Mouse (Mus musculus) frontal cortex, postnatal 36 days (tissue): ENCODE measurements around the gene Des.

ENCODE experiments used
- DNase-seq, 2 experiments: peaks; one replicate each; pipeline ENCODE4 v3.0.0; 2022; ENCODE audit warnings: low spot score in 2 of 2

Gene Des

GRCm38 (mm10) chr1:75360112-75361031, at the start of gene Des:
Des (plus strand) TSS chr1:75360329.
- DNase-seq = no peak

GRCm38 (mm10) chr1:75311694-75312093, 48.4 kb upstream of the Des start:
- DNase-seq = no peak

DNA sequence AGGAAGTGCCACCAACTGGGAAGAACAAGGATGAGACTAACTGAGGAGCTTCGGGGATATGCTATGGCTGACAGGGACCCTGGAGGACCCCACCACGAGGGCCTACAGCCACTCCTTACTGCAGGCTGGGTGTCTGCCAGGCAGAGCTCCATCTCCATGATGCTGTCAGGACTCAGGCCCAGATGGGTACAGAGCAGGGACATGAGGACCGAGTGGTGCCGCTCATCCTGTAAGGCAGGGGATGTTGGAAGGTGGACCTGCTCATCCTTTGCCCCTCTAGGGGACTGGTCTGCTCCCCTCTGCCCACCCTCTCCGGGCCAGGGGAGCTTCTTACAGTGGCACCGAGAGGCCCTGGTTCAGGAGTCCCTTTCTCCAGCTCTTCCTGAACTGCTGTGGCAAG, 45.1 kb upstream of the Des start:
- DNase-seq = no peak

GRCm38 (mm10) chr1:75315456-75316365, 44.4 kb upstream of the Des start:
- no peak for DNase-seq

DNA sequence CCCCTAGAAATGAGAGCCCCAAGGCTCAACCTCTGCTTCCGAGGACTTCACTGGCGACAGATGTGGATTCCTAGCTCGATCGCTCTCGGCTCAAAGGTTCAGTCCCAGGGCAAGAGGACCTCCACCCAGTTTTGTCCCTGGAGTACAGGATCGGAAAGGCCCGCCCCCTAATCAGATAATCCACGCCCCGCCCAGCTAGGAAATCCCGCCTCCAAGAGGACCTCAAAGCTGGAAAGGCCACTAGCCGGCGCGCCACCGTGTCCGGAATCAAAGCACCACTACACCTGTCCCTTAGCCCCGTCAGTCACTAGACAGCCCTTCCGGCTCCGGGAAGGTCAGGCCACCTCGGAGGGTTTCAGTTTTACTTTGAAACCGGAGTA, 43.3 kb upstream of the Des start:
- DNase-seq = peak; percentile 67 to 68

DNA sequence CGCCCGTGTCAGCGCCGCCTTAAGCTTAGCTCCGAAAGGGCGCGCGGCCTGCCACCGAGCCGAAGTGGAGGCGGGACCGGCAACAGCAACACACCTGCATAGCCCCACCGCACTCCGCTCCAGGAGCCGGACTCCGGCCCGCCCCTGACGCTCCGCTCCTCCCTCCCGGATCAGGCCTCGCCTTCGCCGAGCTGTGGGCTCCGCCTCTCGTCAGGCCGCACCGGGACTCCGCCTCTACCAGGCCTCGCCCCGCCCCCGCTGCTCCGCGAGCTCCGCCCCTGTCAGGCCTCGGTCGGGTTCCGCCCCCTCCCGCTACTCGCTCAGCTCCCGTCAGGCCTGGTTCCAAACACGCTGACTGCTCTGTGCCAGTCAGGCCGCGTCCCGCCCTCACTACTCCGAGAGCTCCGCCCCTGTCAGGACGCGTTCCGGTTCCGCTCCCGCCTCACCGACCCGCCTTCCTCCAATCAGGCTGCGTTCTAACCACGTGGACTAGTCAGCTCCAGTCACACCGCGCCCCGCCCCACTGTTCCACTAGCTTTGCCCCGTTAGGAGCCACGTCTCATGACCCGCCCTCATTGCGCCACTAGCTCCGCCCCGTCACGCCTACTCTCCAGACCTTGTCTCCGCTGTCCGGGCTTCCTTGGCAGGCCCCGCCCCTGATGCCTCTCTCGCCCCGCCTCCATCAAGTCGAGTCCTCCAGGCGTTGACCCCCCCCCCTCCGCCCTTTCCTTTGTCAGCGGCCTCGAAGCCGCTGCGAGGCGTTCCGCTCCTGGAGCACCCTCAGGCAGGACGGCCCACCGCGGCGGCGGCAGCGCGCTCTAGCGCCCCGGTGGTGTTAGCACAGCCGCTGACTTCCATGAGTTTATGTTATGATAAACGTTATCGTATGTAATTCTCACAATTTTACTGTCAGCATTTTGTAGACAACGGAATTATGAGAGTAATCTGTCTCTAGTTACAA, 42.6 kb upstream of the Des start, which contains the start of gene Dnpep:
Gene Dnpep, minus strand, starts transcription at position 750 of the 961 bp plus-strand sequence.
- DNase-seq = peak; percentile 100

GRCm38 (mm10) chr1:75318301-75318700, 41.8 kb upstream of the Des start:
- DNase-seq = no peak

GRCm38 (mm10) chr1:75318736-75319135, 41.4 kb upstream of the Des start:
- no peak for DNase-seq

DNA sequence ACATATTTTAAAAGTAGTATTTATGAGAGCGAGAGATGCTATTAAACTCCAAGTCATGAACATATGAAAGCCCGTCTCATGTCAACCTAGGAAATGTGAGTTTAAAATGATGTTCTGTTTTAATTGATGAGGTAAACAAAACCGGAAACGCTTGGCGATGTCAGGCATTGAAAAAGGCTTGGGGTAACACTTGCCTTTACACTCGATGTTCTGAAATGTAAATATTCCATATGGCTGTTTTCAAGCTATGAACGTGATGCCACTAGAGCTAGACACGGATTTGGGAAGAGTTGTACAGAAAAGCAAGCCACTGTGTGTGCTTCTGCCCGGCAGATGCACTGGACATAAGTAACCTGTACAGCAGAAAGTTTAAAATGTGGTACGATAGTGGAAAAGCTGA, 41.0 kb upstream of the Des start:
- DNase-seq = no peak

DNA sequence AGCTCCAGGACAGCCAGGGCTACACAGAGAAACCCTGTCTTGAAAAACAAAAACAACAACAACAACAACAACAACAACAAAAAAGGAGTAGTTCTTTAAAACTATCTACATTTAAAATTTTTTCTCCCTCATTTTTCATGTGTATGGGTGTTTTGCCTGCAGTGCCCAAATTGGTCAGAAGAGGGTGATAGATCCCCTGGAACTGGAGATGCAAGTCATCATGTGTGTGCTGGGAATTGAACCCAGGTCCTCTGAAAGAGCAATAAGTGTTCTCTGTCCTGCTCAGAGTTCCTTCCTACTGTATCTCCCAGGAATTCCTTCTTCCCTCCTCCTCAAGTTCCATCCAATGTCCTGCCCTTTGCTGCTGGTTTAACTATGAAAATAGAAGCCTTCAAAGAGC, 32.7 kb upstream of the Des start:
- DNase-seq = no peak

GRCm38 (mm10) chr1:75331271-75331670, 28.9 kb upstream of the Des start:
- no peak for DNase-seq

DNA sequence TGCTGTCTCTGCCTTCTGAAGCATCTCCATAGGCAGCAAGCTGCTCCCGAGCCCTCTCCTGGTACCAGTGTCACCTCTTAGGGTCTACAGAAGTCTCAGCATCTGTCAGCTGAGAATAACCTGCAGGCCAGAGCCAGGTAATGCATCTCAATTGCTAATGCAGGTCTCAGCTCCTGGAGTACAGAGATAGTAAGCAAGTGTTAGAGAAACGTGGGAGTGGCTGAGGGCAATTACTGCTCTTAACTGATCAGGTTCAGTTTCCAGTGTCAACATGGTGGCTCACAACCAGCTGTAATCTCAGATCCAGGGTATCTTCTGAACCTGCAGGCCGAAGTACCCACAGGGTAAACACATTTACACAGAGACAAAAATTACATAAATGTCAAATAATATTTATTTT, 23.7 kb upstream of the Des start:
- no peak for DNase-seq

- DNase-seq = no peak
Measured at GRCm38 (mm10) chr1:75337097-75337496, 23.0 kb upstream of the Des start.

DNA sequence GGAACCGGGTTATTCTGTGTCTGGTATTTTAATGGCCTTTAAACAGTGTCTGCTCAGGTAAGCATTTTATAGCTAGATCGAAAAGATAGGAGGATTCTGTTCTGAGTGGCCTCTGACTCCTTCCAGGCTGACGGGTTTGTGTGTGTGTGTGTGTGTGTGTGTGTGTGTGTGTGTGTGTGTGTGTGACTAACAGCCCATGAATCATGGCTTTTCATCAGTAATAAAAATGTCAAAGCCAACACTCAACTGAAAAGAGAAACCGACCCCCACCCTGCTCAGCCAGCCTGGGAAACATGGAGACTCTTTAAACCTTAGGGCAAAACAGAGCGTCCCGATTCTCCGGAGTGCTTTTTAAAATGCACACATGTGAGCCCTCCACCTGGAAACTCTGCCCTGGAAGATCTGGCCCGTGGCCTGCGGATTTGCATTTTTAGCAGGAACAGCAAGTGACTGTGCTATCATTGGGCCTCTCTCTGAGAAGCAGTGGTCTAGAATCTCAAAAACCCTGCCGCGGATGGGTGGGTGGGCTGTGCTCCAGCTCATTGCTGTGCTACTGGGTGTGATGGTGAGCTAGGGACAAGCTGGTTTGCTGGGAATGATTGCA, 21.9 kb upstream of the Des start:
- DNase-seq = no peak

DNA sequence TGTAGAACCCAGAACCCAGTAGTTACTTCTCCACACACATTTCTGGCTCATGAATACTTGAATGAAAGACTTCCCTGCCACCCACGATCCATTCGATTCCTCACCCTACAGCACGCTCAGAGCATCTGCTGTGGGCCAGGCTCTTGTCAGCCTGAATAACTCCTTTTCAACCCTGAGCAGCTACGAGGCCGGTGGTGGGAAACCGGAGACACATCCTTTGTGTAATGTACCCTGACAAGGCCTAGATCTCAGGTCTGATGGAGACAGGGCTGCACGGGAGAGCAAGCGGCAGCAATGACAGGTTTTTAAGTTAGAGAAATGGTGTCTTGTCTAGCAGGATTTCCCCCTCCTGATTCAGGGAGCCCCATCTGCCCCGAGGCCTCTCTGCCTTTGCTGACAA, 20.8 kb upstream of the Des start:
- peak in 1 of 2 experiments; percentile 30 for DNase-seq

- no peak for DNase-seq
Measured at GRCm38 (mm10) chr1:75340519-75340918, 19.6 kb upstream of the Des start.

GRCm38 (mm10) chr1:75342874-75343416, 17.2 kb upstream of the Des start:
- DNase-seq = peak; percentile 65 to 78

DNA sequence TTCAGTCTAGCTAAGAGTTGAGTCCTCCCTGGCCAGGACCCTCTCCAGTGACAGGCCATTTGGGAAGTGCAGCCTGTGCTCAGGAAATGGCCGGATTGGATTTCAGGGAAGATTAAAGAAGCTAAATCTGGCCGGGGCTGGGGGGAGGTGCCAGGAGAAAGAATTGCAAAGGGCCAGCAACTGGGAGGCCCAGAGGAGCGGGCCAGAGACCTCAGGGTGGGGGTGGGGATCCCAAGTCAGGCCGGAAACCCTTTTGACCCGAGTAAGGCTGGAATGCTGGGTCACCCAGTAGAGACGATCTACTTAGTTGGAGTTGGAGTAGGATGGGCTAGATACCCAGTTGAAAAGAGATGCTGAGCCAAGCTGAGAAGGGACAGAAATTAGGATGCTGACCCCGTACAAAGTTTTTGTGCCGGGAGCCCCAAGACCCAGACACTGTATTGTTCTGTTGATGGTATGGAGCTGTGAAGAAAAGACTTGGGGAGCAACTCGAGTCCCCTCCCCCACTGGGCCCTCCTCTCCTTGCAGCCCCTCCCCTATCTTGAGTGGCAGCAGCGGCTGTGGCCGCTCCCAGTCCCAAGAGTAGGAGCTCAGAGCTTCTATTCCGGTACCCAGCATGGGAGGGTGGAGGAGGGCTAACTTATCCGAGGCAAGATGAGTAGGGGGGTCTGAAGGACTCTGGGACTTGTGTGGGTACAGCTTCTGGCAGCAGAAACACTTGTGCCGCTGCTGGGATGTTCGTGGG, 15.7 kb upstream of the Des start:
- no peak for DNase-seq

GRCm38 (mm10) chr1:75345036-75345935, 14.8 kb upstream of the Des start:
- DNase-seq = no peak
